In the genomic region with DNA sequence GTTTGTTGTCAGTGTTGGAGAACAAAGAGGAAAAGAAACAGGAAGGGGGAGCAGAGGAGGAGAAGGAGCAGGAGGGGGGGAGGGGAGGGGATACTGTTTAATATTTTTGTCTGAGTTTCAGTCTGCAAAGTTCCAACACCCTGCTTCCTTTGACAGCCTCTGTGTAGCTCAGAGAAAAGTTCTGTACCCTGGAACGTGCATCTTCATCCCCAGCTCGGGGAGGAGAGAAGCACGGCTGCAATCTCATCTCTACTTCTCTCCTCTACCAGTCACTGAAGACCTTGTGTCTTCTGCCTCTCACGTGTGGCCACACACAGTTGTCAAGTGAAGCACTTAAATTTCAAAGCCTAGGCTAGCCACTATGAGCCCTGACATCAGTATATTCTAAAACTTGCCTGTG, we compare ENCODE assay signal across 10 mouse cellular contexts. TPM values are rescaled to one million over a fixed set of nuclear protein-coding genes. Genes with fewer than 3 reads are reported as not detected.
DNase-seq lines count a peak whose midpoint lies in the region; ATAC-seq lines count a peak whose summit lies in the region.
"Had no signal": no experiment of that assay in that cellular context is flagged by ENCODE, and none has a peak within 500 bp of the region (broad histone marks: within the 10 kb centered on the region; RNA-seq: fewer than 3 reads in every experiment).

No protein-coding gene starts in this region.

- peak overlapping the region; percentile 28 for H3K9ac ChIP-seq in kidney, embryonic 16.5 days (replicated peaks; ENCODE audit: low read length)
- H3K9ac ChIP-seq in embryonic facial prominence, embryonic 15.5 days: 0 out of 2 replicates have a peak overlapping the region, but pooled peaks have one; percentile 9
- H3K9ac ChIP-seq in hindbrain, embryonic 11.5 days (ENCODE audit: low read depth, low read length): peak overlapping the region; percentile 37; the same call in 1 of the 2 replicates
- peak overlapping the region; percentile 15; the same call in 1 of the 2 replicates for H3K9ac ChIP-seq in midbrain, embryonic 15.5 days
- H3K9ac ChIP-seq: liver, embryonic 14.5 days had no signal

- ATAC-seq in kidney, embryonic 16.5 days (ENCODE audit: low FRiP score, low TSS enrichment): no peak
- ATAC-seq in embryonic facial prominence, embryonic 15.5 days (ENCODE audit: insufficient number of reproducible peaks, low FRiP score, low TSS enrichment, low read depth): no peak
- no peak for ATAC-seq in hindbrain, embryonic 11.5 days (ENCODE audit: low FRiP score)
- ATAC-seq in midbrain, embryonic 15.5 days (replicated peaks): 0 out of 2 replicates have a peak, but pooled peaks have one; percentile 52

- peaks cover 3% of the 10 kb centered on the region; the same call in 1 of the 2 replicates for H3K9me3 ChIP-seq in kidney, embryonic 16.5 days (ENCODE audit: low read length)
- H3K9me3 ChIP-seq in embryonic facial prominence, embryonic 15.5 days (replicated peaks): no peaks in the 10 kb centered on the region
- H3K9me3 ChIP-seq in hindbrain, embryonic 11.5 days (ENCODE audit: control insufficient read depth, low read length): no peaks in the 10 kb centered on the region
- no peaks in the 10 kb centered on the region for H3K9me3 ChIP-seq in midbrain, embryonic 15.5 days

- H3K36me3 ChIP-seq in kidney, embryonic 16.5 days (ENCODE audit: insufficient read depth, low read length): no peaks in the 10 kb centered on the region
- H3K36me3 ChIP-seq in embryonic facial prominence, embryonic 15.5 days: no peaks in the 10 kb centered on the region
- H3K36me3 ChIP-seq in hindbrain, embryonic 11.5 days (ENCODE audit: control insufficient read depth, insufficient read depth, low read length): no peaks in the 10 kb centered on the region
- no peaks in the 10 kb centered on the region for H3K36me3 ChIP-seq in midbrain, embryonic 15.5 days (replicated peaks)

- H3K4me3 ChIP-seq in kidney, embryonic 16.5 days (ENCODE audit: low read length): peak overlapping the region; percentile 20
- H3K4me3 ChIP-seq in embryonic facial prominence, embryonic 15.5 days (replicated peaks): peak overlapping the region; percentile 29
- no peak overlapping the region for H3K4me3 ChIP-seq in hindbrain, embryonic 11.5 days (ENCODE audit: low read depth, low read length)
- H3K4me3 ChIP-seq in midbrain, embryonic 15.5 days: peak overlapping the region; percentile 12; the same call in 1 of the 2 replicates
- H3K4me3 ChIP-seq: erythroblast, embryonic 14.5 days had no signal

- 0 out of 2 replicates have a peak, but pooled peaks cover 3% of the 10 kb centered on the region for H3K4me1 ChIP-seq in kidney, embryonic 16.5 days (ENCODE audit: insufficient read depth, low read length)
- peaks cover 4% of the 10 kb centered on the region; the same call in 1 of the 2 replicates for H3K4me1 ChIP-seq in embryonic facial prominence, embryonic 15.5 days
- no peaks in the 10 kb centered on the region for H3K4me1 ChIP-seq in hindbrain, embryonic 11.5 days (replicated peaks; ENCODE audit: control insufficient read depth, insufficient read depth, low read length)
- peaks cover 7% of the 10 kb centered on the region for H3K4me1 ChIP-seq in midbrain, embryonic 15.5 days

- no peak overlapping the region for H3K27ac ChIP-seq in kidney, embryonic 16.5 days (ENCODE audit: low read length)
- H3K27ac ChIP-seq in embryonic facial prominence, embryonic 15.5 days (replicated peaks): no peak overlapping the region
- no peak overlapping the region for H3K27ac ChIP-seq in hindbrain, embryonic 11.5 days (ENCODE audit: low read depth, low read length)
- no peak overlapping the region for H3K27ac ChIP-seq in midbrain, embryonic 15.5 days
- H3K27ac ChIP-seq: liver, embryonic 14.5 days had no signal

- 34% methylated on average over 4 of the region's 4 CpGs for WGBS in kidney, embryonic 16.5 days
- WGBS in embryonic facial prominence, embryonic 15.5 days: 32% methylated on average over 4 of the region's 4 CpGs
- 27% methylated on average over 4 of the region's 4 CpGs for WGBS in hindbrain, embryonic 11.5 days
- WGBS in midbrain, embryonic 15.5 days: 37% methylated on average over 4 of the region's 4 CpGs

- peak overlapping the region; percentile 41 for H3K4me2 ChIP-seq in kidney, embryonic 16.5 days (replicated peaks; ENCODE audit: low read depth, low read length)
- peak overlapping the region; percentile 41 for H3K4me2 ChIP-seq in embryonic facial prominence, embryonic 15.5 days (replicated peaks)
- H3K4me2 ChIP-seq in hindbrain, embryonic 11.5 days (replicated peaks; ENCODE audit: low read depth, low read length): peak overlapping the region; percentile 28
- H3K4me2 ChIP-seq in midbrain, embryonic 15.5 days: peak overlapping the region; percentile 39

- DNase-seq in kidney, postnatal 10 days: no peak
- no peak for DNase-seq in hindbrain, embryonic 11.5 days (ENCODE audit: low spot score)
- no peak for DNase-seq in layer of hippocampus, postnatal 10 days (ENCODE audit: low spot score in 2 of 2)
- DNase-seq in cerebellum, adult 8-10 months: no peak
- DNase-seq in kidney, postnatal 25 days: no peak

- no peaks in the 10 kb centered on the region for H3K27me3 ChIP-seq in kidney, embryonic 16.5 days (ENCODE audit: insufficient read depth, low read length)
- no peaks in the 10 kb centered on the region for H3K27me3 ChIP-seq in embryonic facial prominence, embryonic 15.5 days
- H3K27me3 ChIP-seq in hindbrain, embryonic 11.5 days (ENCODE audit: control insufficient read depth, insufficient read depth, low read length): no peaks in the 10 kb centered on the region
- H3K27me3 ChIP-seq in midbrain, embryonic 15.5 days (replicated peaks): no peaks in the 10 kb centered on the region

RNA-seq across cellular contexts. Expression of a gene that starts 55.1 kb away (rescaled TPM):
- polyA plus RNA-seq in kidney, embryonic 16.5 days (2015; fragmentation: Nextera tagmentation; extraction: Ambion mirVana): 0.05 and 0.09 TPM in 2 replicates
- polyA plus RNA-seq in embryonic facial prominence, embryonic 15.5 days (2015; fragmentation: Nextera tagmentation; extraction: Ambion mirVana): 1.4 and 2.9 TPM in 2 replicates
- polyA plus RNA-seq in hindbrain, embryonic 11.5 days (2014; fragmentation: Nextera tagmentation; extraction: Ambion mirVana): 0.06 TPM in 1 of 2 replicates, not detected in the other
- polyA plus RNA-seq in midbrain, embryonic 15.5 days (2015; fragmentation: Nextera tagmentation; extraction: Ambion mirVana): not detected in 2 replicates
- under 1 TPM; 0.04 to 0.09 TPM for total RNA-seq in layer of hippocampus, postnatal 10 days (2021)
- polyA plus RNA-seq: erythroblast, embryonic 14.5 days had no signal

RNA-seq across cellular contexts. Expression of a gene that starts 59.5 kb away (rescaled TPM):
- polyA plus RNA-seq in kidney, embryonic 16.5 days (2015; fragmentation: Nextera tagmentation; extraction: Ambion mirVana): 350 and 352 TPM in 2 replicates
- 292 and 297 TPM in 2 replicates for polyA plus RNA-seq in embryonic facial prominence, embryonic 15.5 days (2015; fragmentation: Nextera tagmentation; extraction: Ambion mirVana)
- polyA plus RNA-seq in hindbrain, embryonic 11.5 days (2014; fragmentation: Nextera tagmentation; extraction: Ambion mirVana): 545 and 568 TPM in 2 replicates
- polyA plus RNA-seq in midbrain, embryonic 15.5 days (2015; fragmentation: Nextera tagmentation; extraction: Ambion mirVana): 310 and 332 TPM in 2 replicates
- 100 to 1,000 TPM; 229 to 234 TPM for total RNA-seq in layer of hippocampus, postnatal 10 days (2021)
